Mouse (Mus musculus): Measurements from ENCODE around the gene Mccc2. TPM values are rescaled to one million over a fixed set of nuclear protein-coding genes. Genes with fewer than 3 reads are reported as not detected.

Gene Mccc2
- 34.8 and 38.0 TPM in 2 replicates for polyA plus RNA-seq (2015; fragmentation: Nextera tagmentation; extraction: Ambion mirVana)

DNA sequence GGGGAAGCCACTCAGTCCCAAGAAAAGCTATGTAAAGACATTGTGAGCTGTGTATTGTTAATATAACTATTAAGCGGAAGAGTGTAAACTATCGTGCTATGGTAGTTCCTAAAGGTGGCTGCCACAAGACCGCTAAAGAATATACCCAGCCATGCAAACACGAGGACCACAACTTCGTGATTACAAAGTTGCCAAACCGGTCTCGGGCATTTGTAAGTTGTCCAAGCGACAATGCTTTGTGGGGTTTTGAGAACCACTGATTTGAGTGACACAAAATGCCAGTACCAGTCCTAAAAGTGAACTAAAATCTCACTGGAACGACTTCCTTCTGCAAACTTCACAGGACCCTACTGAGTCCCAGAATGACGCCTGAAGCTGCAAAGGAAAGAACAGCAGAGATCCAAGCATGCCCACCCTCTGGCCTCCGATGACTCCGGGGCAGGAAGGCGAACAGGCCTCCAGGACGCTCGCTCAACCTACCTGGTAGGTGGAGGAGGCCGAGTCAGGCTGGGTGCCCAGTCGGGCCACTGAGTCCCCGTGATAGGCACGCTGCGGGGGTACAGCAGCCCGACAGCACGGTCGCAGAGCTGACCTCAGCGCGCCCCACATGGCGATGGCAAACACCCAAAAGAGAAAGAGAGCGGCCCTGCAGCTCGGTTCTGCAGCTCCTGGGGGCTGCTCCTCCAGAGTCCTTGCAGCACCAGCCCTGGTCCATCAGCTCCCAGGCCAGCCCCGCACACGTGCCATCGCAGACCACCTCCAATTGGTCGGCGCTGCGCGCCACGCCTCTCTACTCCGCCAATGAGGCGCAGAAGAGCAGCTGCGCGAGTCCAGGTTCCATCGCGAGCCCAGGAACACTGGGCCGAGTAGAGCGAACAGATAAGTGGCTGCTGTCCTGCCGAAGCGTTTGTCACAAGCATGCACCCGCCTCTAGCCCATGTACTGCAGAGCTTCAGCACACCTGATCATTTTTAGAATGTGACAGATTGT lies at the start of gene Mccc2:
Gene Mccc2, minus strand, starts transcription at position 734 of the 990 bp plus-strand sequence.

DNA sequence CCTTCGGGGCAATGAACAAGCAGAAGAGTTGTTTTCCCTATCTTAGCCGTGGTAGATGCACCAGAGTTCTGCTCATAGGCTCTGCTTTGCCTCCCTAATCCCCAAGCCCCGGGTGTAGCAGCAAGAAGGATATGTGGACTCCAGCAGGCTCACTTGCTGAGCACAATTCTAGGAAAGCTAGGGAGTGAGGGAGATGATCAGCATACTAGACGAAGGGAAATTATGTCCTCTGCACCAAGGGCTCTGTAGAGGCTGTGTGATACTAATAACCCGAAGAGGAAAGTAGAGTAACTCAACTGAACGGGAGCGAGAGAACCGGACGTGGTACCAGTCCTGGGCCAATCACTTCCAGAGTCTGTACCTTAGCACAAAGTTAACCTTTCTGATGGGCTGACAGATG lies 114.5 kb downstream of the Mccc2 start, which contains the start of gene Cartpt:
Gene Cartpt, minus strand, starts transcription at position 127 of the 400 bp plus-strand sequence.

Other genes with a start within 250 kb of the Mccc2 start
- 83.1 and 94.9 TPM in 2 replicates for gene Cartpt, start 114.5 kb downstream of the Mccc2 start, polyA plus RNA-seq (2015; fragmentation: Nextera tagmentation; extraction: Ambion mirVana)
- 22.2 and 24.3 TPM in 2 replicates for gene Bdp1, start 88.4 kb upstream of the Mccc2 start, polyA plus RNA-seq (2015; fragmentation: Nextera tagmentation; extraction: Ambion mirVana)
- gene Serf1, start 92.4 kb upstream of the Mccc2 start, polyA plus RNA-seq (2015; fragmentation: Nextera tagmentation; extraction: Ambion mirVana) = 265 and 282 TPM in 2 replicates
- gene Smn1, start 109.2 kb upstream of the Mccc2 start, polyA plus RNA-seq (2015; fragmentation: Nextera tagmentation; extraction: Ambion mirVana) = 34.5 and 38.5 TPM in 2 replicates
- gene Naip2, start 186.5 kb upstream of the Mccc2 start, polyA plus RNA-seq (2015; fragmentation: Nextera tagmentation; extraction: Ambion mirVana) = 0.20 and 0.23 TPM in 2 replicates
- 0.28 TPM in 2 replicates for gene Naip5, start 230.7 kb upstream of the Mccc2 start, polyA plus RNA-seq (2015; fragmentation: Nextera tagmentation; extraction: Ambion mirVana)

Measured in neural tube, postnatal 0 days (tissue).